Mouse (Mus musculus) midbrain, postnatal 0 days (tissue): ENCODE results near the gene Rnase2b. TPM values are rescaled to one million over a fixed set of nuclear protein-coding genes. Genes with fewer than 3 reads are reported as not detected.

Experiments used
- ATAC-seq: fragments of 200-750 bp; cut with Nextera tagmentation; 2 replicates; pipeline ENCODE4 v1.8.0; 2017; ENCODE audit warnings: moderate number of reproducible peaks, mild to moderate bottlenecking, moderate TSS enrichment, moderate library complexity; ENCODE audit not compliant: low FRiP score
- DNase-seq: peaks from one replicate; pipeline ENCODE4 v3.0.0-alpha.2; 2015; ENCODE audit warnings: low spot score
- H3K27ac ChIP-seq: fragments of 300-500 bp; sonication (generic); 2 replicates; pipeline ENCODE4 v1.5.1; 2014; ENCODE audit warnings: low read depth, mild to moderate bottlenecking, low read length, mixed read lengths
- H3K27me3 ChIP-seq: fragments of 300-500 bp; sonication (generic); 2 replicates; pipeline ENCODE4 v1.6.1; 2014; ENCODE audit warnings: low read length, control low read depth, mixed read lengths; ENCODE audit not compliant: insufficient read depth
- H3K36me3 ChIP-seq: fragments of 300-500 bp; sonication (generic); 2 replicates; pipeline ENCODE4 v1.6.1; 2014; ENCODE audit warnings: low read length, control low read depth, mixed read lengths; ENCODE audit not compliant: insufficient read depth
- H3K4me1 ChIP-seq: fragments of 300-500 bp; sonication (generic); 2 replicates; pipeline ENCODE4 v1.6.1; 2014; ENCODE audit warnings: mild to moderate bottlenecking, control low read depth, antibody characterized with exemption, low read length, mixed read lengths; ENCODE audit not compliant: insufficient read depth
- H3K4me2 ChIP-seq: fragments of 300-500 bp; sonication (generic); 2 replicates; pipeline ENCODE4 v1.6.1; 2014; ENCODE audit warnings: low read depth, mild to moderate bottlenecking, low read length, mixed read lengths; ENCODE audit not compliant: poor library complexity, severe bottlenecking
- H3K4me3 ChIP-seq: fragments of 300-500 bp; sonication (generic); 2 replicates; pipeline ENCODE4 v1.5.1; 2014; ENCODE audit warnings: low read depth, mild to moderate bottlenecking, low read length, moderate library complexity
- H3K9ac ChIP-seq: fragments of 300-500 bp; sonication (generic); replicated peaks from 2 replicates; pipeline ENCODE4 v1.6.1; 2014; ENCODE audit warnings: mild to moderate bottlenecking, low read length, moderate library complexity, mixed read lengths; ENCODE audit not compliant: poor library complexity, severe bottlenecking
- H3K9me3 ChIP-seq: fragments of 300-500 bp; sonication (generic); 2 replicates; pipeline ENCODE4 v1.6.1; 2016; ENCODE audit warnings: low read length, control low read depth
- CTCF ChIP-seq: IDR thresholded peaks from 2 replicates; pipeline ENCODE4 v1.5.1; 2016; ENCODE audit warnings: antibody characterized with exemption, mild to moderate bottlenecking
- WGBS: fragments of 180-500 bp; shearing (Covaris S2); extraction: QIAGEN DNeasy Blood & Tissue Kit; methylation state at CpG from one replicate; pipeline ENCODE4 v1.1.7; 2014; 5-methylcytosine and 5-hydroxymethylcytosine counted together
- polyA plus RNA-seq: library from polyadenylated mRNA; unstranded; fragments of >200 nt; fragmentation: Nextera tagmentation; extraction: Ambion mirVana; gene quantifications from 2 replicates; pipeline ENCODE4 v1.2.1, GENCODE M21; 2015
- total RNA-seq: library from RNA; depleted of rRNA; stranded (reverse); fragments of >200 nt; gene quantifications from 2 replicates; pipeline ENCODE4 v1.2.3, GENCODE M21; 2014

Rnase2b gene
- total and polyA plus RNA-seq, 2 experiments from 2014 or later: not detected

GRCm38 (mm10) chr14:51128775-51129623 lies 33.1 kb upstream of the Rnase2b start:
- no peak overlapping the region for H3K9ac ChIP-seq
- no peaks in the 10 kb centered on the region for H3K36me3 ChIP-seq
- DNase-seq: no peak
- H3K27me3 ChIP-seq: no peaks in the 10 kb centered on the region
- no peak overlapping the region for H3K4me3 ChIP-seq
- H3K4me2 ChIP-seq: no peak overlapping the region
- no peaks in the 10 kb centered on the region for H3K4me1 ChIP-seq
- no peak for TF ChIP-seq CTCF
- no peaks in the 10 kb centered on the region for H3K9me3 ChIP-seq
- H3K27ac ChIP-seq: no peak overlapping the region
- WGBS: 87% methylated on average over 9 of the region's 9 CpGs
- ATAC-seq: no peak

DNA sequence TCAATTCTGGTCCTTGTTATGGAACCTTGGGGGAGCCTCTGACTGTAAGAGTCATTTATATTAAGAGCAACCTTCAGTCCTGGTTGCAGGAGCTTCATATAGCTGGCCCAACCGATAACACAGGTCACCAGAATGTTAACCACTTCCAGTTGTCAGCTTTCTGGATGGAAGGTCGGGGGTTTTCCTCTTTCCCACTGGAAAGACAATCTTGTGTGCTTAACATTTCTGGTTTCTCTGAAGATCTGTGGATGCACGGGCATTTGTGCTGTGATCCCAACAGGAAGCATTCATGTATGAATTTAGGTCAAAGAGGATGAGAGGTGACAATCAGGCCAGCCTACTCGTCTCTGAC lies 32.5 kb upstream of the Rnase2b start:
- H3K27me3 ChIP-seq: no peaks in the 10 kb centered on the region
- WGBS: 80% methylated on average over 4 of the region's 4 CpGs
- no peaks in the 10 kb centered on the region for H3K9me3 ChIP-seq
- no peak for TF ChIP-seq CTCF
- H3K4me2 ChIP-seq: no peak overlapping the region
- no peak for ATAC-seq
- no peaks in the 10 kb centered on the region for H3K36me3 ChIP-seq
- H3K9ac ChIP-seq: no peak overlapping the region
- no peaks in the 10 kb centered on the region for H3K4me1 ChIP-seq
- no peak overlapping the region for H3K4me3 ChIP-seq
- no peak for DNase-seq
- no peak overlapping the region for H3K27ac ChIP-seq

DNA sequence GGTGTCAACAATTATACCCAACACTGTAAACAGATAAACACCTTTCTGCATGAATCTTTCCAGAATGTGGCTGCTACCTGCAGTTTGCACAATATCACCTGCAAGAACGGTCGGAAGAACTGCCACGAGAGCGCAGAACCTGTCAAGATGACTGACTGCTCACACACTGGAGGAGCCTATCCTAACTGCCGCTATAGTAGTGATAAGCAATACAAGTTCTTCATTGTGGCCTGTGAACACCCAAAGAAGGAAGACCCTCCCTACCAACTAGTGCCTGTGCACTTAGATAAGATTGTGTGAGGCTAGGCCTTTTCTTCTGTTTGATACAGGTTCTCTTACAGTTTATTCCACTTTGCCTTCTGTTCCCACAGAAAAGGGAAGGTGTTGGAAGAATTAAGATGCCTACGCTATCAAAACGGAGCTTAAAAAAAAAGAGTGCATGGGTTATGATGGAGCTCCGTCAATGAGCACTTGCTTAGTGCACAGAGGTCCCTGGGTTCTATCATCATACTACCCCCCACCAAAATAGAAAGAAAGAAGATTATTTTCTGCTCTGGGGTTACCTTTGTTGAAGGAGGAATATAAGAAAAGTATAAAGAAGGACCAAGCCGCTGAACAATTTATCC lies 31.6 kb upstream of the Rnase2b start:
- Histone ChIP-seq H3K4me2 (no peak overlapping the region), H3K4me3 (no peak overlapping the region), H3K27ac (no peak overlapping the region), H3K9ac (no peak overlapping the region), H3K4me1 (no peaks in the 10 kb centered on the region), H3K36me3 (no peaks in the 10 kb centered on the region), H3K27me3 (no peaks in the 10 kb centered on the region), H3K9me3 (no peaks in the 10 kb centered on the region)
- DNase-seq: no peak
- ATAC-seq: no peak
- TF ChIP-seq CTCF: no peak
- WGBS: 94% methylated on average over 9 of the region's 9 CpGs

DNA sequence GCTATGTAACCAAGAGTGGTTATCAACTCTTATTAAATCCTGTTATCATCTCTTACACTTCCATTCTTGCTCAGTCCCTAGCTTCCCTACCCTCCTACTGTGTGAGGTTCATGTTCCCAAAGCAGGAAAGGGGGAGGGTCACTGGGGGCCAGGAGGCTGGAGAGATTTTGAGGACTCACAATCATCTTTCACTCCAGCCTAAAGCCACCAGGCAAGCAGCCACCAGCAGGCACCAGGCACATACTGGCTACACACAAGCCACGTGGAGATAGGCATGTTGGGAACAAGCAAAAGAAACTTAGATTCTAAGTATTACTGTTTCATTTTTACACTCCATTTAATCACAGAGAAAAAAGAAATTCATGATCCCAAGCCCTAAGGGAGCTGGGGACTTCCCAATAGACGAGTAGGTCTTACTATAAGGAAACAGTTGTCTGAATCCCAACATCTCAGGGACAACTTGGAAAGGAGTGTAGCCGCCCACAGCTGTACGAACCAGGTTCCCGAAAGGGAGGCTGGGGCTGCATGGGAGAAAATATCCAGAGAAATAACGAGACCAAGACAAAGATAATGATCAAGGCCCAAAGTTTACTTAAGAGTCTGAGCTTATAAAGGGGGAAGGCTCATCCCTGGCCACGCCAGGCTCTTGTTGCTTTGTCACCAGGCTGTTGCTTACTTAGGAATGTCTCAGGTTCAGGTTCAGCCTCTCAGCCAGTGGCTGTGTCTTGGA lies 30.8 kb upstream of the Rnase2b start:
- Histone ChIP-seq H3K27ac (no peak overlapping the region), H3K4me2 (no peak overlapping the region), H3K4me3 (no peak overlapping the region), H3K4me1 (no peaks in the 10 kb centered on the region), H3K9ac (no peak overlapping the region), H3K9me3 (no peaks in the 10 kb centered on the region), H3K27me3 (no peaks in the 10 kb centered on the region), H3K36me3 (no peaks in the 10 kb centered on the region)
- no peak for DNase-seq
- TF ChIP-seq CTCF: no peak
- WGBS: 78% methylated on average over 7 of the region's 7 CpGs
- no peak for ATAC-seq

- DNase-seq: no peak
- TF ChIP-seq CTCF: no peak
- no peaks in the 10 kb centered on the region for H3K36me3 ChIP-seq
- no peaks in the 10 kb centered on the region for H3K27me3 ChIP-seq
- no peak overlapping the region for H3K4me2 ChIP-seq
- no peak overlapping the region for H3K27ac ChIP-seq
- no peak overlapping the region for H3K9ac ChIP-seq
- WGBS: 87% methylated on average over 4 of the region's 4 CpGs
- no peak for ATAC-seq
- H3K4me1 ChIP-seq: no peaks in the 10 kb centered on the region
- H3K4me3 ChIP-seq: no peak overlapping the region
- no peaks in the 10 kb centered on the region for H3K9me3 ChIP-seq
Measured at GRCm38 (mm10) chr14:51132372-51132771, 29.7 kb upstream of the Rnase2b start.

- no peak for DNase-seq
- TF ChIP-seq CTCF: no peak
- no peak overlapping the region for H3K9ac ChIP-seq
- no peaks in the 10 kb centered on the region for H3K27me3 ChIP-seq
- H3K9me3 ChIP-seq: no peaks in the 10 kb centered on the region
- no peaks in the 10 kb centered on the region for H3K4me1 ChIP-seq
- no peak overlapping the region for H3K4me3 ChIP-seq
- no peak for ATAC-seq
- 85% methylated on average over 2 of the region's 2 CpGs for WGBS
- no peak overlapping the region for H3K27ac ChIP-seq
- H3K4me2 ChIP-seq: no peak overlapping the region
- H3K36me3 ChIP-seq: no peaks in the 10 kb centered on the region
Measured at GRCm38 (mm10) chr14:51140342-51140741, 21.7 kb upstream of the Rnase2b start.
